Mouse (Mus musculus): ENCODE results near the gene Ctla4. TPM values are rescaled to one million over a fixed set of nuclear protein-coding genes. Genes with fewer than 3 reads are reported as not detected.

The Ctla4 gene
- total RNA-seq, 2 experiments from 2014 or later = 0.76 TPM; not detected in 1

DNA sequence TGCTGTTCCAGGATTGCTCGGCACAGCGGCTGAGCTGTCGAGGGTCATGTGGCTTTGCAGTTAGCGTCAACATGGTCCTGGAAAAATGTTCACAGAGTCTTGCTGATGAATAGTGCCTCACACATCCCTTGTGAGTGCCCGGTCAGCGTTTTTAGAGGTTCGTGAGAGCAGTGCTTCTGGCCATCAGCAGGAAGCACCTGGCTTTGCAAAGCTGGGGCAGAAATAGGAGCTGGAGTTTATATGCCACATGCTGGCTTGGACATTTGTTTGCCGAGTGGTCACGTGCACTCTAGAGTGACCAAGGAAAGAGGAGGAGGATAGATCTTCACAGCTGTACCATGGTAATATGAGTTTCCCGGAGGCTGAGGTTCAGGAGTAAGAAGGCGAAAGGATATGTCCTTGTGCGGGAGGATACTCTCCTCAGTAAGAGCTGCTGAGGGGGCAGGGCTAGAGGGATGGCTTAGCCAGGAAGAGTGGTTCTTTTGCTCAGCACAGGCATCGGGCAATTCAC lies 23.8 kb upstream of the Ctla4 start:
- ATAC-seq (replicated peaks; ENCODE audit: low FRiP score, poor library complexity, severe bottlenecking) = no peak

DNA sequence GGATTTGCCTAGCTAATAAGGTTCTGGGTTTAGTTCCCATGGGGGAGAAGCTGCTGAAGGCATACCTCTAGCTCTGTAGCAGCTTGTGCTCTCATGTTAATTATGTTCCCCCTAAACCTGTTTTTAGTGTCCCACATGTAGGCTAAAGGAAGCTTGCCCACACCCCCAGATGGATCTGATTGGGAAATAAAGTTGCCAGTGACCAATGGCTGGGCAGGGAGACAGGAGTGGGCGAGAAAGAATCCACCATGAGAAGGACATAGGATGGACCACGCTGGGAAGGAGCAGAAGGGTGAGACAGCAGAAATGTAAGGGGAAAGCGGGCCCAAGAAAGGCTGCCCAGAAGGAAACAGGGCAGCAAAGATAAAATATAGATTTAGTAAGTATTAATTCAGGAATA lies 23.1 kb upstream of the Ctla4 start:
- ATAC-seq (replicated peaks; ENCODE audit: low FRiP score, poor library complexity, severe bottlenecking) = no peak

DNA sequence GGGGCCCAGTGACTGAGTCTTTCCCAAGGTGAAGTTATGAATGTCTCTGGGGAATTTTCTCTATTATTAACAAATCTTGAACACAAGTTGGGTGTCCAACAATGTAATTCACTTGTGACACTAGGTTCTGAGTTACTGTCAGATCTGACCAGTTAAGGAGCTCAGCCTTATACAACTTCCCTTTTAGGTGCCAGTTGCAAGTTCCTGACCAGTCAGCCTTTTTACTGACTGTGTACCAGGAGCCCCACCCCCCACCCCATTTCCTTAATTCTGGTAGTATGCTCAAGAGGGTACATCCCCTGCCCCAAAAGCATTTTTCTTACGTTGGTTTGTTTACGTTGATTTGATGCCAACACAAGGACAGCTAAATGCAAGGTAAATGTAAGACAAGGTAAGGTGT lies 21.6 kb upstream of the Ctla4 start:
- ATAC-seq (replicated peaks; ENCODE audit: low FRiP score, poor library complexity, severe bottlenecking) = no peak

DNA sequence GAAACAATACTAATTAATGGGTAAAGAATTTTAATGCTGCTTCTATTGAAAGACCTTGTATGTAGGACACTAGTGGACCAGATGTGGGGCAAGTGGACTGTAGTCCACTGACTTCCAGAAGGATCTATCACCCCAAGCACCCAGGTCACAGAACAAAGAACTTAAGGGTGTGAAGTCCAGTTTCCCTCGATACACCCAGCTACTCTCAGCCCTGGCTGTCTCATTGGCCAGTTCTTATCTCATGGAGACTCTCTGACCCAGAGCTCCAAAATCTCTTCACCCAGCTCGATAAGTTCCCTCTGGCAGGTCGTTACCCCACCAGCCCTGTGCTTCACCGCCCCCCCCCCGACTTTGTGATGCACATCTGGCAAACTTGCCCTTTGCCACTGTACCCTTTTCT lies 20.8 kb upstream of the Ctla4 start:
- ATAC-seq (replicated peaks; ENCODE audit: low FRiP score, poor library complexity, severe bottlenecking) = no peak

DNA sequence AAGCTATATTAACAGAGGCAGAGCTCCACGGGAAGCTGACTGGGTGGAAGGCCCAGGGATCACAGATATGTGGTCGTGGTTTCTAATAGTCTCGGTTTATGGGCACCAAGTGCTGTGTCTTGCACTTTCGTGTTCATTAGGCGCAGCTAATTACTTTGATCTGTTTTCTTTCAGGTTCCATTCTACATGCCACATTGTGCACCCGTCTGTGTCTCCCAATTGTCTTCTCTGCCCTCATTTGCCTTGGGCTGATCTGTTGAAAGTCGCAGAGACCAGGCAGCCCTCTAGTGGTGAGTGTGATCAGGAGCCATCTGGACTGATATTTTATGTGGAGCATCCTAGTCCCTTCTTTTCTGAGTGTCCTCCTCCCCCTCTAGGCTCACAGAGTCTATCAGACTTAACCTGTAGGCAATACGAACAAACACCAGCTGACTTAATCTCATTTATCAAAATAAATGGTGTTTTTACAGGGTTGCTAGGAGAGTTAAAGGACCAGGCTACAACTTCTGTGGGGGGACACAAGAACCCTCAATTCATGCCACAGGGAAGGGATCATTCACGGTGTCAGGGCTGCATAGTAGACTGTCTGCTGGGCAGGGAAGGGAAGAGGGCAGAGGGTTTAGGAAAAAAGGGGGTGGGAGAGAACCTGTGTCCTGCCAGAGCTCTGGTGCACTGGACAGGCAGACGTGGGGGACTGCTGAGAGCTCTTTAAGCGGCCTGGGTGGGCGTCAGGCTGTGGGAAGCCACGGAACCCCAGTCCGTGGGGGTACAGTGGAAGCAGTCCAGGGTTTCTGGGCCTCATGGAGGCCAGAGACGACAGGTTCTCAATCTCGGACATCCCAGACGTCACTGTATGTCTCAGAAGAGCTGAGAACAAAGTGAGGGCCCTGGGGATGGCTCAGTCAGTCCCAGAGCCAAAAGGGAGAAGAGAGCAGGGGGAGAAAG lies 18.2 kb upstream of the Ctla4 start:
- no peak for ATAC-seq (replicated peaks; ENCODE audit: low FRiP score, poor library complexity, severe bottlenecking)

DNA sequence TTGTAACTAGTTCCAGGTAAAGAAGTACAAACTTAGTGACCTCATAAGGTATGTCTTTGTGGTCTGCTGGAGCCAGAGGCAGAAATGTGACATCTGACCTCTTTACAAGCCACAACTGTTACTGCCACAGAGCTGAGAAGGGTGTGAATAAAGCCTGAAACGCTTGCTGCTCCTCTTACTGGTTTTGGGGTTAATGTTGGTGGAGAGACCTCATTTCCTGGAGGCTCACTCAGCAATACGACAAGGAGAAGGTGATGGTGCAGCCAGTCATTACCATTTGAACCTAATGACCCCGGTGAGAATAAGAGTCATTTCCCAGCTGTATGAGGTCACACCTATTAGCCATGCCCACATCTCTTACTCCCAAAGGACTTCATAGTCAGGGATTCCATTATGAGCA lies 11.5 kb upstream of the Ctla4 start:
- no peak for ATAC-seq (replicated peaks; ENCODE audit: low FRiP score, poor library complexity, severe bottlenecking)

DNA sequence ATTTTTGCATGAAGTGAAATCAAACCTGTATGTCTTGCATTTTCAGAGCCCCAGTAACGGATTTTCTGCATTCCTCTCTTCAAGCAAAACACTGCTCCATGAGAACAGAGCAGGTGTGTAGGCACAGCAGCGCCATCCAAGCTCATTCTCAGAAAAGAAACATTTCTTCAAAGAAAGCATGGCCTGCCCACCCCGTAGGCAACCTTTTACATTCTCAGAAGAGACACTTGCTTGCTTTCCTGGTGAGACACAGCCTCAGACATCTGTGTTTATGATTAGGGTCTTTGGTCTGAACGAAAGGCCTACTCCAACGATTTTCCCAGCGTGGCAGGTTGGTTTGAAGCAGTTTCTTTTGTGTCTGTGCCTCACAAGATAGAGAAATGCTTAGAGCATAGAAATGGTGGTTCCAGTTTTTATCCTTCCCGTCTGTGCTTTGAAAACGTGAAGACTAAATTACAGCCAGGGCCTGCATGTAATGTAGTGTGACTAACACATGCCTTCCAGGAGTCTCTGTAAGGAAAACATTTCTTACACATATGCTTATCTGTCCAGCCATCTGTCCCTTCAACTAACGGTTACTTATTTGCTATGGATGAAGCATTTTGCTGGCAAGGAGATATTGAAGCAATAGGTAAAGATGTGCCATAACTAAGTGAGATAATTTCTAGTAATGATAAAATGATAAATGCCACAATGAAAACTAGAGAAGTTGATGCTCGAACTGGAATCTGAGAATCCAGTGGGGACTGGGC lies 6.5 kb upstream of the Ctla4 start:
- ATAC-seq (replicated peaks; ENCODE audit: low FRiP score, poor library complexity, severe bottlenecking) = no peak

DNA sequence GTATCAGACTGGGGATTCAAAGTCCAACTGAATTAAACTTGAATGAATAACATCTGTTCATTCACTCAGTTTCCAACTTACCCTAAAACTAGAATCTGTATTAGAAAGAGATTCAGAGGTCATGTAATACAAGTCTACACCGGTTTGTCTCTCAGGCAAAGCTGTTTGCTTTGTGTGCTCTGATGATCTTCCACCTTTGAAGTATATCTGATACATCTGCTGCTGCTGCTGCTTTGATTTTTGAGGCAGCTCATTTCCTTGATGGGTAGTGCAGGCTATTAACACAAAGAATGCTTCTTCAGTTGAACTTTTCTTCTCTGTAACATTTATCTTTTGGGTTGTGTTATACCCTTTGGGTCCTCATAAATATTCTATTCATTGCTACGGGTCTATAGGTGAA lies 4.0 kb upstream of the Ctla4 start:
- ATAC-seq (replicated peaks; ENCODE audit: low FRiP score, poor library complexity, severe bottlenecking) = no peak

DNA sequence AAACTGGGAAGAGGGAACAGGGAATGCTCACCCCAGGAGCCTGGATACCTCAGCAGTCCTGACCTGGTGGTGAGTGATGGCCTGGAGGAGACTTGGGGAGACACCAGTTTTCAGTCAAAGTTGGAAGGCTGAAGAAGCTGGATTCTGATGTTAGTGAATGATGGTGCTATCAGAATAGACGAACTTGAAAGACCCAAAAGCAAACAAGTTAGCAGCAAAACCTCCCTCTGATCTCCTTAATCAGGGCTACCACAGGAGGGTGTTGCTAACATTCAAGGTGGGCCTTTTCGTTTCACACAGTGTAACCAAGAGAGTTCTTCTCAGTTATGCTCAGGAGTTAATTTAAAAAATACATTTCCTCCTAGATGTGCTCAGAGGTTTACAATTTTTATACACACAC lies 3.5 kb upstream of the Ctla4 start:
- no peak for ATAC-seq (replicated peaks; ENCODE audit: low FRiP score, poor library complexity, severe bottlenecking)

DNA sequence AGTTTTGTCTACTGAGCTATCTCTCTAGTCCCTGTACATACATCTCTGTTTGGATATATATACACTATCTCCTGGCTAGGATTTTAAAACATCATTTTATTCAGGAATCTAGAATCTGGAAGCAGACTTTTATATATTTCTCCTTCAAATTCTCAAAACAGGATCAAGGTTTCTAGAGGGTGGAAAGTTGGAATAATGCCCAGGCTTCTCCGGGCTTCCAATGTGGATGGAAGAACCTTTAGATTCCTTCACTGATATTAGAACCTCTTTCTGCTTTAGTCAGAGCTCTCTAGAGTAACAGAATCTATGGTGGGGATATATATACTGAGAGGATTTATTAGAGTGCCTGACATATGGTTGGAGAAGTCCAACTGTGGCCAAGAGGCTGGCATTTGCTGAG lies 2.2 kb upstream of the Ctla4 start:
- ATAC-seq (replicated peaks; ENCODE audit: low FRiP score, poor library complexity, severe bottlenecking) = no peak

DNA sequence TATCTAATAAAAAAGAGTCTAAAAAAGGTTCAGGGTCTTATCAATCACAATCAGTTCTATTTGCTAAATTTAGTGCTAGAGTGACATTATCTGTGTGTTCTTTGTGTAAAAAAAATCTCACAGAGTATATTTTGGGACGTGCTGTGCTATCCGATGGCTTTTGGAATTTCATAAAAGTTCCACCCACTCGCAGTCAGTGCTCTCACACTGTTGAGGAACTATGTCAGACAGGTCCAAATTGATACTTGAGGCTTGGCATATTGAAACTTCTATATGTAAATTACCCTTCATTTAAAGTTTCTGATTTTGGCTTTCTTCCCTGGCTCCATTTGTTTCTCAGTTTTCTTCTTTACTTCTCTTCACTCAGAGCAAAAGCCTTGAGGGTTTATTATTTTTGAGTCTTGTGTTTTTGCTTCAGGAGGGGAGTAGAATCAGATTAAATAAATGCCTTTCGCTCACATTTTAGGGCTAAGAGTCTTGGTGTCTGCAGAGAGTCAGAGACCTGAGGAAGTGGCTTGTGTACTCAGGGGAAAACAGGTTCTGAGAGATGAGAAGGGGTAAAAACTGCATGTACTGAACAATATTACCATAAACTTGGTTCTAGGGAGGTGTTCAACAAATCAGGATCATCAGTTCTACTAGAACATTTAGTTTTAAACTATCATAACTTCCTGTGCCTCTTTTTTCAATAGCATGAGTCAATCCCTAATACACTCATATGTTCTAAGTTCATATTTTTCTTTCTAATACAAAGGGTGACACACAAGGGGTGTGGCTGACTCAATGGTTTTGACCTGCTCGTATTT lies 11.5 kb downstream of the Ctla4 start:
- ATAC-seq (replicated peaks; ENCODE audit: low FRiP score, poor library complexity, severe bottlenecking) = no peak

DNA sequence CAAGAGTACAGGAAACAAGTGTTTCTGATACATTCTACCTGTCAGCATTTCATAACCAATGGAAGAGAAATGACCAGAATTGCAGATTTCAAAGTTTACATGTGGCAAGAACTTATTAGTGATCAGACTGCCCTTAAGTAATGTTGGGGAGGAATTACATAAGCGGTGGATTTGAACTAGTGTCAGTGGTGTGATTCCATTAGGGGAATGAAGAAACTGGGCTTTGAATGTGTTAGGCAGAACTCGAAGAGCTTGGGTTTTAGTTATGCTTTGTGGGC lies 12.1 kb downstream of the Ctla4 start:
- no peak for ATAC-seq (replicated peaks; ENCODE audit: low FRiP score, poor library complexity, severe bottlenecking)

DNA sequence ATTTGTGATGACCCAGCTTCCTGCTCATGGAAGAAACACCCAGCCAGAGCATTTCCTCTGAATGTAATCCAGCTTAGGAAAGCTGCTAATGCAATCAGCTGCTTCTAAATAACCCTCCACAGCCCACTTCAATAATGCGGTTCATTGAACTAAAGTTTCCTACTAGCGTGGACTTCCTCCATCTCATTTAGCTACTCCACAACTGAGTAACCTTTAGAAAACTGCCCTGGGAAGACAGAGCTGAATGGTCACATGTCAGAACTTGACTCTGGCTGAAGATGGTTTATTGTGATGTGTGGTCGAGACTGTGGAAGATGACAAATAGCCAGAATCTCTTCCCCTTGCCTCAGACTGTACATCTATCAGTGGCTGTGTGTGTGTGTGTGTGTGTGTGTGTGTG lies 12.4 kb downstream of the Ctla4 start:
- no peak for ATAC-seq (replicated peaks; ENCODE audit: low FRiP score, poor library complexity, severe bottlenecking)

DNA sequence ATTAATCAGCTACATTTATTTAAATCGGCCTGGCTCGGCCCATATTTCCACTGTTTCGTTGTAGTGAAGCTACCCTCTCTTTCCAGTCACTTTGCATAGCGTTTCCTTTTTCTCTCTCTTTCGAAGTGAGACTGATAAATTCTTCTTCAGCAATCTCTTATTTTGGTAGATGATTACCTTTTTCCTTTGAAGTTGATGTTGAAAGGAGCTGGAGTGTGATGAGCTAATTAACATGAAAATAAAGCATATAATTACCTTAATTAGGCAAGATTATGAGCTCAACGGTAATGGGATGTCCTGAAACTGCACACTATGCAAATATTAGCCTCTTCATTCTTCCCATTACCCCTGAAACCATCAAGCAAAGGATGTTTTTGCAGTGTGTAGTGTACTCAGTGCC lies 15.7 kb downstream of the Ctla4 start:
- ATAC-seq (replicated peaks; ENCODE audit: low FRiP score, poor library complexity, severe bottlenecking) = no peak

DNA sequence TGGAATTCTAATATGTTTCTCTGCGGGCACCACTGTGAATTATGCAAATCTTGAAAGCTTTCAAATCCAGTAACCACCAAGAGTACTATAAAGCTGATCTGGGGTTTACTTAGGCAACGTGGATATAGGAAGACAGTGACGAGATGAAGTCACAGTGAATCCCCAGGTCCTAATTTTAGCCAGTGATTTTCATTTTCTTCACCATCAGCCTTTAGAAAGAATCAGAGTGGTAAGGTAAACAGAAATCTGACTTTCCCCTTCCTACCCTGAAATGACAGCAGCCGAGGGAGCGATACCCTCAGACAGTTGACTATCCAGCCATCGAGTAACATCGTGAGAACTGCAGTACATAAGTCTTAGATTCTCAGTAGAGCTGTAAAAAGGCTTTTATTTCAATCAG lies 16.3 kb downstream of the Ctla4 start:
- ATAC-seq (replicated peaks; ENCODE audit: low FRiP score, poor library complexity, severe bottlenecking) = no peak

DNA sequence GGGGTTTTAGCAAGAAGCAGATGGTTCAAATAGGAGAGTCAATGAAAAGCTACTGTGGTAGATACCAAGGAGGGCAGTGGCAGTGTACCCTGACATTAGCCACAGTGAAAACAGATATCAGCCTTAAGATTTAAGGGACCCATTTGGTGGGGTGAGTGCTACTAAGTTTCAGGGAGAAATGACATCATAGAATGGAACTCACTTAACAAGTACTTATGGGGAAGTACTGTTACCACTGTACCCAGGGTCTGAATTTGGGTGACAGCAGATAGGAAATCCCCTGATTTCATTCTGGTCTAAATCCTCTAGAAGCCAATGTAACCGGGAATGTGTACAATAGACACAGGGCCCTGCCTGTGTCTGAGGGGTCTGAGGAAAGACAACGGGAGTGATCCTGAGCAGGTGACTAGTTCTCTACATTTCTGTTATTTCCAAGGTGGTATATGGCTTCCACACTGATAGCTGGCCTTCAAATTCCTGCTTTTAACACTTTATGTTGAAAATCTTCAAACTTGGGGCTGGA lies 17.7 kb downstream of the Ctla4 start:
- ATAC-seq (replicated peaks; ENCODE audit: low FRiP score, poor library complexity, severe bottlenecking) = no peak

DNA sequence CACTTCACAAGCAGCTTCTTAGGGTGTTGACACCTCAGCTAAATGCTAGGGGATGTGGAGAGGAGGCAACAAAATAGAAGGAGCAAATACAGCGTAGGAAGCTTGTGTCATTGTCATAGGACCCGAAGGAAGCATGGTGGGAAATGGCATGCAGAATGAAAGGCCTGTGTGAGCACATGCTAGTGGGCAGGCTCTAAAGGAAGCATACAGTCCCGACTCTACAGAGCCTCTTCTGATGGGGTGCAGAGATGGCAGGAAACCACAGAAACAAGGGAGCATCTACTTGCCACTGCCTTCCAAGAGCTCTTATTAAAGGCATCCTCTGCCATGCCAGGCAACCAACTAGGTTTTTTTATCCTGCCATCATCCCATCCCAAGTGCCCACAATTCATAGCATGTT lies 20.7 kb downstream of the Ctla4 start:
- no peak for ATAC-seq (replicated peaks; ENCODE audit: low FRiP score, poor library complexity, severe bottlenecking)

DNA sequence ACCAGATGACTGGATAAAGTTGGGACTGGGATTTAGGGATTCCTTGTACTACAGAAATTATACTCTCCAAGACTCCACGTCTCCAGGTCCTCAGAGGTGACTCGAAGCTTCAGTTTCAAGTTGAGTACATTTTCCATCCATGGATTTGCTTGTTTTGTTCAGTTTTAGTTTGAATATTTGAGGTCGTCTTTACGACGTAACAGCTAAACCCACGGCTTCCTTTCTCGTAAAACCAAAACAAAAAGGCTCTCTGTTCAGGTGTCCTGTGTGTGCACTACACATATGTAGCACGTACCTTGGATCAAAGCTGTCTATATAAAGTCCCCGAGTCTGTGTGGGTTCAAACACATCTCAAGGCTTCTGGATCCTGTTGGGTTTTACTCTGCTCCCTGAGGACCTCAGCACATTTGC lies 22.0 kb downstream of the Ctla4 start:
- no peak for ATAC-seq (replicated peaks; ENCODE audit: low FRiP score, poor library complexity, severe bottlenecking)

DNA sequence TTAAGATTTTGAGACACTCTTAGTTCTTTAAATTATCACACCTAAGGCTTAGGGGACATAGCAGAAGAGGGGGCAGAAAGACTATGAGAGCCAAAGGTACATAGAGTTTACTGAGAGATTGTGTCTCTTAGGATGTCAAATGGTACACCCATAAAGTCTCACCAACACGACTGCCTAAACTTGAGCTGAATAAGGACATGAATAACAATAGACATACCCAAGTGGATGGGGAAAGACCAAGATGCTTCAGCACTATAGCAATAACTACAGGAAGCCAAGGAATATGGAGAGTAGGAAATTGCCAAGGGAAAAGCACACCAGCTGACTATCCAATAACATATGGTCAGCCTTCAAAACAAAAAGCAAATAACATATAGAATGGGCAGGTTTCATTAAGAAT lies 22.9 kb downstream of the Ctla4 start:
- no peak for ATAC-seq (replicated peaks; ENCODE audit: low FRiP score, poor library complexity, severe bottlenecking)

DNA sequence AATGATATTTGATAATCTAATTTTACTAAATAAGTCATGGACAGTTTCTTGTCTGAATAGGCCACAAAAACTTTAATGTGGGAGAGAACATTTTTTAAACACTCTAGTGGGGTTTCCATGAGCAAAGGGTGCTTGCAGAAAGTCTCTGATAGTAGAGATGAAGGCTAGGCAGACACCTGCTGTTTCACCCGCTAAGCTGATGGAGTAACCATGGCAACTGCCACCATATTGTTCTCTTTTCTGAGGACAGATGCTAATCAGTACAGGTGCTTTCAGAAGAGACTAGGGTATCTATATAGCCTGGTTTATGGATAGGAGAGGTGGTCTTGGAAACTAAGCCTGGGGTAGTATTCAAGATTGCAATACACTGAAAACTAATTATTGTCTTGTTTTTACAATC lies 24.0 kb downstream of the Ctla4 start:
- no peak for ATAC-seq (replicated peaks; ENCODE audit: low FRiP score, poor library complexity, severe bottlenecking)

Measured in erythroid progenitor cell, adult 5-6 weeks (primary cell).